Mouse (Mus musculus): ENCODE data around the gene Fhit. TPM values are rescaled to one million over a fixed set of nuclear protein-coding genes. Genes with fewer than 3 reads are reported as not detected.

Fhit gene
- polyA plus RNA-seq, 1 experiment from 2014 or later: 4.6 TPM

DNA sequence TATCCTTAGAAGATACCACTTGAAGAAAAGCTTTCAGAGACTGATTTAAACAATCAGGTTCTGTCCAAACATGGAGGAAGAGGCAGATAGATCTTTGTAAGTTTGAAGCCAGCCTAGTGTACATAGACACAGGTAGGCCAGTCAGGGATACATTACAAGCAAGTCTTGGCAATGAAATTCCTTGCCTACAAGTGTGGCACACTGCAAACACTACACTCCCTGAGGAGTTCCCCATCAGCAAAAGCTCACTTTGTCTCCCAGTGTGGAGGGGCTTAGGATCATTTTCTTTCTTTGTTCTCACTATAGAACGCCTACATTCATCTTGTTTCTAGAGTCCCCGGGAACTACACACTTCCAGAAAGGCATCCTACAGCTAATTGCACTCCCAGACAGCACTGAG is 1126.6 kb downstream of the Fhit start:
- Histone ChIP-seq H3K27ac (no peak overlapping the region), H3K4me1 (no peaks in the 10 kb centered on the region)
- ATAC-seq (ENCODE audit: low FRiP score, low read depth): no peak

DNA sequence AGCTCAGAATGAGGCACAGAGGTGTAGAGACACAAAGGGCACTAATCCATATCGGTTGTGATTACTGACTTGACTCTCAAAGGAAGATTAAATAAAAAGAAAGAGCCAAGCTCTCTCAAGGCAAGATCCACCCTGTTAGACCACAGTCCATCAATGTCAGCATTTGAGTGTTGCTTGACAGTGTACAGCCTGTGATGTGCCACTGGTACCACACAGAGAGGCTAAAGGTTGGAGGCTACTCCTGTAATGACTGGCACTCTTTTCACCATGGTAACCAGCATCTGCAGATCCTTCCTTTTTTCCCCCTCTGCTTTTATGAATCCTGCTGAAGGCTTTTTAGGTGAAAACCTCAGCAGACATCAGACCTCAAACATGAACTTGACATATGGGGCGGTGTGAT is 1138.5 kb downstream of the Fhit start:
- ATAC-seq (ENCODE audit: low FRiP score, low read depth): no peak
- peaks cover 4% of the 10 kb centered on the region; the same call in 1 of the 2 replicates for H3K4me1 ChIP-seq
- H3K4me2 ChIP-seq (replicated peaks): no peak overlapping the region
- no peak overlapping the region for H3K27ac ChIP-seq
- no peaks in the 10 kb centered on the region for H3K27me3 ChIP-seq (replicated peaks)
- no peaks in the 10 kb centered on the region; the same call in 1 of the 2 replicates for H3K9me3 ChIP-seq
- 94% methylated on average over 2 of the region's 2 CpGs for WGBS
- H3K9ac ChIP-seq: no peak overlapping the region
- no peaks in the 10 kb centered on the region for H3K36me3 ChIP-seq
- no peak overlapping the region for H3K4me3 ChIP-seq

More for the DNA sequence above, 1126.6 kb downstream of the Fhit start:
- H3K9me3 ChIP-seq: no peaks in the 10 kb centered on the region
- no peak overlapping the region for H3K9ac ChIP-seq
- WGBS: 21% methylated on average over 2 of the region's 2 CpGs
- no peak overlapping the region for H3K4me3 ChIP-seq
- no peaks in the 10 kb centered on the region for H3K36me3 ChIP-seq
- H3K4me2 ChIP-seq (replicated peaks): no peak overlapping the region
- H3K27me3 ChIP-seq (replicated peaks): no peaks in the 10 kb centered on the region; the same call in 1 of the 2 replicates

- 50% methylated on average over 2 of the region's 2 CpGs for WGBS
- Histone ChIP-seq H3K4me3 (no peak overlapping the region), H3K36me3 (no peaks in the 10 kb centered on the region), H3K9me3 (no peaks in the 10 kb centered on the region), H3K27ac (no peak overlapping the region), H3K4me2 (replicated peaks) (no peak overlapping the region), H3K27me3 (replicated peaks) (no peaks in the 10 kb centered on the region), H3K9ac (no peak overlapping the region), H3K4me1 (peaks cover 4% of the 10 kb centered on the region; the same call in 1 of the 2 replicates)
- peak; percentile 50; the same call in 1 of the 2 replicates for ATAC-seq (ENCODE audit: low FRiP score, low read depth)
Observed at GRCm38 (mm10) chr14:10022304-10022703, 1139.5 kb downstream of the Fhit start.

DNA sequence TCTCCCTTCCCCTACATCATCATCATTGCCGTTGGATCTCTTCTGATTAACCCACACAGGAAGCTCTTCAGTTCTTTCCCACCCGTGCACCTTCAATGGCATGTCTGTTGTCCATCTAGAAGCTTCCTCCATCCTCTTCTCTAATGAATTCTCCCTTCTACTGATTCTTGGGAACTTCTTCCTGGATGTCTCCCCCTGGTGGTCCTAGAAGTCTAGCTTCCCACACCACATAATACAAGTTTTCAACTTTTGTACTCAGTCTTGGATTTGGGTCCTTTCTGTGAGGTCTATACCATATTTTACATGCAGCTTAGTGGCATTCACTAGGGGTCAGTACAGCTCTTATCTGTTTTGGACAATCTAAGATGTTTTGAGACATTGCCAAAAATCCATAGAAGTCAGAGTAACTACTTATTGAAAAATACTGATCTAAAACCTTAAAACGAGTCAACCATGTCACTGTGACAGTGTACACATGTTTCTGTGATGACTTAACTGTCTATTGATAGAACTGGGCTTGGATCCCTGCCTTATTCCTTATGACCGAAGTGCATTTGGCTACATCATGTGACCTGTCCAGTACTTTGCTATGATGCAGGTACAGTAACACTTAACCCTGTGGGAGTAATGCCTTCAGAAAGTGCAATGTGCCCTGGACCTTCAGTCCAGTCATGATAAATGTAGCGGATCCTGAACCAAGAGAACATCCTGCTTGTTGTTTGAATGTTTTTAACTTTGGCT is 1141.3 kb downstream of the Fhit start:
- 87% methylated on average over 5 of the region's 5 CpGs for WGBS

GRCm38 (mm10) chr14:10013817-10014266 is 1148.0 kb downstream of the Fhit start:
- H3K9me3 ChIP-seq: no peaks in the 10 kb centered on the region

More for the DNA sequence above, 1141.3 kb downstream of the Fhit start:
- no peak overlapping the region for H3K9ac ChIP-seq
- no peaks in the 10 kb centered on the region for H3K9me3 ChIP-seq
- H3K4me3 ChIP-seq: no peak overlapping the region
- peaks cover 4% of the 10 kb centered on the region; the same call in 1 of the 2 replicates for H3K4me1 ChIP-seq
- no peak overlapping the region for H3K27ac ChIP-seq
- no peaks in the 10 kb centered on the region for H3K27me3 ChIP-seq (replicated peaks)
- no peak for ATAC-seq (ENCODE audit: low FRiP score, low read depth)
- H3K4me2 ChIP-seq (replicated peaks): no peak overlapping the region
- no peaks in the 10 kb centered on the region for H3K36me3 ChIP-seq

DNA sequence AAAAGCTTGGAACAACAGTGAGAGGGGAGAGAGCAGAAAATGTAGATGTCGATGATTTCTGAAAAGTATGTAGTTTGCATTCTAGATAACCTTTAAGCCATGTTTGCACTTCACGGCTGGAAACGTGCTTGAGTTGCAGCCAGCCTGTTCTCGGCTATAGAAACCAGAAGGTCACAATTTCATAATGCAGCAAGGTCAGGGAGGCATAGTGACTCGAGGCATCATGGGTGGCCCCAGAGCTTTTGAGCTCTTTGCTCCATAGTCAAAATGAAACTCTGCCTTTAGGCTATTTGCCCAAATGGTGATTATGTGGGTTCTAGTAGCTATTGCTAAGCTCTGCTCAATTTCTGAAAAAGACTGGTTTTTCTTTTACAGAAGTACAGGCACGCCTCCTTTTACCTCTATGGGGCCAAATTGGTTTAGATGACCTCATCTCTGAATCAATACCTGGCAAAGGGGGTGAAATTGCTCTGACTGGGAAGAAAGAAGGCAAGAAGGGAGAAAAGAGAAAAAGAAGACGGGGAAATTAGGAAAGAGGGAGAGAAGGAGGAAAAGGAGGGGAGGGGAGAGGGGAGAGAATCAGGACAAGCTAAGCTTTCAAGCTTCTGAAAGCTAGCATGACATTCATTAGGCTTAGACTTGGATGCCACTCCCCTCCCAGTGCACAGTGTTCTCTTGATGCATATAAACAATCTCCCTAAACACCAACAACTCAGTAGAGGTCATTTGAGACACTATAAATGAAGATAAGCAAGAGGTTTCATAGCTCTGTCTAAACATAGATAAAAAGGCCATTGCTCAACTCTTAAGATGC is 1148.6 kb downstream of the Fhit start:
- Histone ChIP-seq H3K27me3 (replicated peaks) (no peaks in the 10 kb centered on the region), H3K9me3 (no peaks in the 10 kb centered on the region), H3K36me3 (no peaks in the 10 kb centered on the region), H3K27ac (no peak overlapping the region), H3K4me3 (no peak overlapping the region), H3K4me2 (replicated peaks) (no peak overlapping the region), H3K9ac (no peak overlapping the region), H3K4me1 (no peaks in the 10 kb centered on the region)
- ATAC-seq (ENCODE audit: low FRiP score, low read depth): no peak
- 68% methylated on average over 7 of the region's 7 CpGs for WGBS

More at GRCm38 (mm10) chr14:10013817-10014266, 1148.0 kb downstream of the Fhit start:
- 76% methylated on average over 1 of the region's 1 CpGs for whole genome bisulfite sequencing
- Histone ChIP-seq H3K4me2 (replicated peaks) (no peak overlapping the region), H3K36me3 (no peaks in the 10 kb centered on the region), H3K9ac (no peak overlapping the region), H3K4me1 (no peaks in the 10 kb centered on the region), H3K27me3 (replicated peaks) (no peaks in the 10 kb centered on the region), H3K27ac (no peak overlapping the region), H3K4me3 (no peak overlapping the region)
- ATAC-seq (ENCODE audit: low FRiP score, low read depth): no peak

DNA sequence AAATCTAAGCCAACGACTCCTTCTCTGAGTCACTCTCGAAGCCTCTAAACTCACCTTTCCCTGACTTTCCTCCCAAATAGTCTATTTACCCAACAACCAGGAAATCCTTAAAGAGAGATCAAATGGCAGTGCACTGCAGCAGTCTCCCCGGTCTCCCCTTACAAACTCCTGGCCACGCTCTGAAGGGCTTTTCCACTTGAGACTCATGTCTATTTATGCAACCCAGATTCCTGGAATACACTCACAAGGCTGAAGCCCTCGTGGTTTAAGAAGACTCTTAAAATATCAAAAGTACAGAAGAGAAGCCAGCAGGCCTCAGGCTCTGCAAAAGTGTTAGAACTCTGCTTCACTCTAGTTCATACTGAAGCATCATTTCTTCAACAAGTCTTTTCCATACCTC is 1155.6 kb downstream of the Fhit start:
- H3K9ac ChIP-seq: no peak overlapping the region
- H3K4me3 ChIP-seq: no peak overlapping the region
- no peaks in the 10 kb centered on the region for H3K9me3 ChIP-seq
- WGBS: 83% methylated on average over 5 of the region's 5 CpGs
- H3K4me2 ChIP-seq (replicated peaks): no peak overlapping the region
- H3K36me3 ChIP-seq: no peaks in the 10 kb centered on the region
- no peaks in the 10 kb centered on the region for H3K4me1 ChIP-seq
- ATAC-seq (ENCODE audit: low FRiP score, low read depth): no peak
- no peaks in the 10 kb centered on the region for H3K27me3 ChIP-seq (replicated peaks)
- no peak overlapping the region for H3K27ac ChIP-seq

GRCm38 (mm10) chr14:10003847-10004246 is 1158.0 kb downstream of the Fhit start:
- no peak overlapping the region for H3K4me3 ChIP-seq
- no peak overlapping the region for H3K27ac ChIP-seq
- H3K9ac ChIP-seq: no peak overlapping the region
- H3K4me2 ChIP-seq (replicated peaks): no peak overlapping the region
- no peak for ATAC-seq (ENCODE audit: low FRiP score, low read depth)
- no peaks in the 10 kb centered on the region for H3K27me3 ChIP-seq (replicated peaks)
- no peaks in the 10 kb centered on the region for H3K36me3 ChIP-seq
- H3K9me3 ChIP-seq: no peaks in the 10 kb centered on the region
- WGBS: 67% methylated on average over 2 of the region's 2 CpGs
- H3K4me1 ChIP-seq: no peaks in the 10 kb centered on the region

DNA sequence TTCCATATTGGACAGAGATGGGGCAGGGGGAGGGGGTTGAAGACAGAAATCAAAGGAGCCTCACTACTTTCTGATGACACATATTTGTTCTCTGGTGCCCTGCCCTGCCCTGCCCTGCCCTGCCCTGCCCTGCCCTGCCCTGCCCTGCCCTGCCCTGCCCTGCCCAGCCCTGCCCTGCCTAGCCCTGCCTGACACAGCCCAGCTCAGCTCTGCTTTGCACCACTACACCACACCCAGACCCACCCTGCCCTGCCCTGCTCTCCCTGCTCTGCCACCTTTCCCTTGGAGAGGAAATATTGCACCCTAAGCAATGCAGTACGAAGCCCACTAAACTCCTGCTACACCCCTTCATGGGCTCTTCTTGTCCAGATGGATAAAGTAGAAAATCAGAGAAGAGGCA is 1171.2 kb downstream of the Fhit start:
- H3K4me3 ChIP-seq: no peak overlapping the region
- no peak overlapping the region for H3K27ac ChIP-seq
- H3K4me1 ChIP-seq: no peaks in the 10 kb centered on the region
- no peak for ATAC-seq (ENCODE audit: low FRiP score, low read depth)
- H3K9ac ChIP-seq: no peak overlapping the region
- no peaks in the 10 kb centered on the region for H3K27me3 ChIP-seq (replicated peaks)
- no peaks in the 10 kb centered on the region for H3K36me3 ChIP-seq
- no peak overlapping the region for H3K4me2 ChIP-seq (replicated peaks)
- H3K9me3 ChIP-seq: no peaks in the 10 kb centered on the region
- WGBS: 83% methylated on average over 1 of the region's 1 CpGs

- Histone ChIP-seq H3K4me3 (no peak overlapping the region), H3K27ac (no peak overlapping the region), H3K4me1 (no peaks in the 10 kb centered on the region), H3K36me3 (no peaks in the 10 kb centered on the region), H3K9me3 (no peaks in the 10 kb centered on the region), H3K9ac (no peak overlapping the region), H3K27me3 (replicated peaks) (no peaks in the 10 kb centered on the region), H3K4me2 (replicated peaks) (no peak overlapping the region)
- 54% methylated on average over 3 of the region's 3 CpGs for WGBS
- ATAC-seq (ENCODE audit: low FRiP score, low read depth): no peak
Observed at GRCm38 (mm10) chr14:9976934-9977510, 1184.8 kb downstream of the Fhit start.

DNA sequence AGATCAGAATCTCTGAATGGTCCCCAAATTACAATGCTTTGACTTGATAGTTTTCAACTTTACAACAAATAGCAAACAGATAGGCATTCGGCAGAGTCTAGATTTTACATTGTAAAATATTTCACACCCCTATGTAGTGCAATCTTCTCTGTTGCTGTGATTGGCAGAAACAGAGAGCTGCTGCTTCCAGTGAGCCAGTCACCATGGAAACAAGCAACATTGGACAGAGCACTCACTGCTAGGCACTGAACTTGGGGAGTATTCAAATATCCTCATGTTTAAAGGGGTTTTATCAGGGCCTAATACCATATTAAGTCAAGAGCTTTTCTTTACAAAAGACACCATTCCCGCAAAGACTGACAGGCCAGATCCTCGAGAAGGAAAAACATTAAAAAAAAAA is 1187.4 kb downstream of the Fhit start:
- Histone ChIP-seq H3K4me1 (no peaks in the 10 kb centered on the region), H3K27me3 (replicated peaks) (no peaks in the 10 kb centered on the region), H3K4me3 (no peak overlapping the region), H3K36me3 (no peaks in the 10 kb centered on the region), H3K9ac (no peak overlapping the region), H3K27ac (no peak overlapping the region), H3K4me2 (replicated peaks) (no peak overlapping the region), H3K9me3 (no peaks in the 10 kb centered on the region)
- ATAC-seq (ENCODE audit: low FRiP score, low read depth): peak; percentile 58; the same call in 1 of the 2 replicates
- WGBS: 54% methylated on average over 3 of the region's 3 CpGs

DNA sequence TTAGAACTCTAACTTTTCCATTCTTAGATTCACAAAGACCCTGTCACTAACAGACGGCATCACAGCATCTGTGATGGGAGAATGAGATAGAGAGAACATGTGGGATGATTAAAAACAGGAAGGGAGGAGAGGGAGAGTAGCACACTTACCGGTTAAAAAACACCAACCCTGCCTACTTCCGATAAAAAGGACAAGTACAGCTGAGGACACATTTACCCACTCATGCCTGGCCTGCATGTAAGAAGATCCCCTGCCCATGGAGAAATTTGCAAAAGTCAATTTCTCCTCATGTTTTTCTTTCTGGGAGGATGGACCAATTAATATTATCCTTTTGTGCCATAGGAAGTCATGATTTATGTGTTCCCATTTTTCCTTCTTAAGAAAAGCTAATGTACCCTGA is 1198.0 kb downstream of the Fhit start:
- Histone ChIP-seq H3K4me3 (no peak overlapping the region), H3K4me2 (replicated peaks) (no peak overlapping the region)
- WGBS: 82% methylated on average over 3 of the region's 3 CpGs

More for the DNA sequence above, 1198.0 kb downstream of the Fhit start:
- ATAC-seq (ENCODE audit: low FRiP score, low read depth): no peak
- H3K27me3 ChIP-seq (replicated peaks): no peaks in the 10 kb centered on the region
- no peaks in the 10 kb centered on the region for H3K4me1 ChIP-seq
- no peaks in the 10 kb centered on the region for H3K9me3 ChIP-seq
- H3K36me3 ChIP-seq: no peaks in the 10 kb centered on the region
- no peak overlapping the region for H3K27ac ChIP-seq
- H3K9ac ChIP-seq: no peak overlapping the region
